Mouse (Mus musculus) CD8-positive naive resting alpha-beta T cell, adult 2 months (primary cell): ENCODE data around the gene Slc52a3.

ENCODE experiments used
- DNase-seq, 2 experiments: peaks; one replicate each; pipeline ENCODE4 v3.0.0; 2022; ENCODE audit warnings: low read depth in 2 of 2, low spot score in 2 of 2

Gene Slc52a3

GRCm38 (mm10) chr2:151997776-151998504, 1.6 kb downstream of the Slc52a3 start:
- no peak for DNase-seq

- DNase-seq, result no peak
Measured at GRCm38 (mm10) chr2:151998505-151998899, 2.2 kb downstream of the Slc52a3 start.

GRCm38 (mm10) chr2:151998932-151999331, 2.6 kb downstream of the Slc52a3 start:
- DNase-seq, result no peak

GRCm38 (mm10) chr2:151999669-152000290, 3.5 kb downstream of the Slc52a3 start:
- no peak for DNase-seq

GRCm38 (mm10) chr2:152000291-152000679, 4.0 kb downstream of the Slc52a3 start:
- DNase-seq, result no peak

GRCm38 (mm10) chr2:152000735-152001134, 4.4 kb downstream of the Slc52a3 start:
- no peak for DNase-seq

GRCm38 (mm10) chr2:152002529-152002928, 6.2 kb downstream of the Slc52a3 start:
- no peak for DNase-seq

- DNase-seq, result no peak
Measured at GRCm38 (mm10) chr2:152007783-152008182, 11.5 kb downstream of the Slc52a3 start.

GRCm38 (mm10) chr2:152009061-152009779, 12.9 kb downstream of the Slc52a3 start:
- no peak for DNase-seq

GRCm38 (mm10) chr2:152010251-152010650, 13.9 kb downstream of the Slc52a3 start:
- DNase-seq, result no peak

GRCm38 (mm10) chr2:152010661-152011060, 14.3 kb downstream of the Slc52a3 start:
- no peak for DNase-seq

- DNase-seq, result no peak
Measured at GRCm38 (mm10) chr2:152011724-152012123, 15.4 kb downstream of the Slc52a3 start.

GRCm38 (mm10) chr2:152012222-152012621, 15.9 kb downstream of the Slc52a3 start:
- DNase-seq, result no peak

- no peak for DNase-seq
Measured at GRCm38 (mm10) chr2:152012701-152013100, 16.4 kb downstream of the Slc52a3 start.

GRCm38 (mm10) chr2:152015997-152016396, 19.7 kb downstream of the Slc52a3 start:
- DNase-seq, result no peak

- no peak for DNase-seq
Measured at GRCm38 (mm10) chr2:152016666-152017065, 20.4 kb downstream of the Slc52a3 start.

GRCm38 (mm10) chr2:152020255-152020654, 23.9 kb downstream of the Slc52a3 start:
- DNase-seq, result peak in 1 of 2 experiments; percentile 46

- no peak for DNase-seq
Measured at GRCm38 (mm10) chr2:152022022-152022421, 25.7 kb downstream of the Slc52a3 start.

GRCm38 (mm10) chr2:152024883-152025422, 28.6 kb downstream of the Slc52a3 start:
- DNase-seq, result no peak

GRCm38 (mm10) chr2:152029252-152030082, 33.2 kb downstream of the Slc52a3 start:
- peak; percentile 71 to 79 for DNase-seq

- no peak for DNase-seq
Measured at GRCm38 (mm10) chr2:152030986-152031385, 34.7 kb downstream of the Slc52a3 start.
